Mouse (Mus musculus) forebrain, embryonic 10.5 days (tissue): ENCODE results near the gene Epsti1. TPM values are rescaled to one million over a fixed set of nuclear protein-coding genes. Genes with fewer than 3 reads are reported as not detected.
"Not testable (repeated sequence)": the region's sequence is repeated elsewhere in the genome, so short reads cannot be mapped to it uniquely, and the experiment has no call there.

Experiments
- DNase-seq: peaks from one replicate; pipeline ENCODE4 v3.0.0-alpha.2; 2017; ENCODE audit warnings: low spot score; ENCODE audit errors: extremely low spot score
- H3K27ac ChIP-seq: fragments of 300-500 bp; sonication (generic); 2 replicates; pipeline ENCODE4 v1.5.1; 2016; ENCODE audit warnings: mild to moderate bottlenecking
- H3K27me3 ChIP-seq: fragments of 300-500 bp; sonication (generic); 2 replicates; pipeline ENCODE4 v1.6.1; 2016; ENCODE audit warnings: mild to moderate bottlenecking; ENCODE audit not compliant: poor library complexity, severe bottlenecking
- H3K36me3 ChIP-seq: fragments of 300-500 bp; sonication (generic); replicated peaks from 2 replicates; pipeline ENCODE4 v1.6.1; 2016; ENCODE audit warnings: mild to moderate bottlenecking, moderate library complexity
- H3K4me1 ChIP-seq: fragments of 300-500 bp; sonication (generic); 2 replicates; pipeline ENCODE4 v1.6.1; 2016
- H3K4me3 ChIP-seq: fragments of 300-500 bp; sonication (generic); 2 replicates; pipeline ENCODE4 v1.5.1; 2016; ENCODE audit warnings: mild to moderate bottlenecking, moderate library complexity
- H3K9me3 ChIP-seq: fragments of 300-500 bp; sonication (generic); 2 replicates; pipeline ENCODE4 v1.6.1; 2016; ENCODE audit warnings: mild to moderate bottlenecking, moderate library complexity
- WGBS: fragments of 180-500 bp; shearing (Covaris S2); methylation state at CpG from one replicate; pipeline ENCODE4 v1.1.7; 2016; 5-methylcytosine and 5-hydroxymethylcytosine counted together
- polyA plus RNA-seq: library from polyadenylated mRNA; unstranded; fragments of >200 nt; fragmentation: Nextera tagmentation; extraction: Ambion mirVana; gene quantifications from 2 replicates; pipeline ENCODE4 v1.2.1, GENCODE M21; 2016

Gene Epsti1
- not detected in 2 replicates for polyA plus RNA-seq

- H3K27me3 ChIP-seq, result no peaks in the 10 kb centered on the region
- 68% methylated on average over 15 of the region's 15 CpGs for WGBS
- 0 out of 2 replicates have a peak, but pooled peaks cover 5% of the 10 kb centered on the region for H3K4me1 ChIP-seq
- no peak for DNase-seq
- H3K4me3 ChIP-seq, result no peak within 1 kb of the TSS
- 0 out of 2 replicates have a peak within 1 kb of the TSS, but pooled peaks have one; percentile 25 for H3K27ac ChIP-seq
- H3K9me3 ChIP-seq, result no peaks in the 10 kb centered on the region
- H3K36me3 ChIP-seq, result no peaks in the 10 kb centered on the region
Observed at GRCm38 (mm10) chr14:77904171-77904762, at the start of gene Epsti1. Gene Epsti1 (plus strand): TSS chr14:77904239.

- WGBS, result 95% methylated on average over 1 of the region's 1 CpGs
- no peak for DNase-seq
- H3K27me3 ChIP-seq, result no peaks in the 10 kb centered on the region
- H3K36me3 ChIP-seq, result peaks cover 13% of the 10 kb centered on the region
- no peaks in the 10 kb centered on the region for H3K9me3 ChIP-seq
- H3K4me1 ChIP-seq, result peaks cover 33% of the 10 kb centered on the region
- H3K27ac ChIP-seq, result no peak overlapping the region
- H3K4me3 ChIP-seq, result no peak overlapping the region
Observed at GRCm38 (mm10) chr14:77859894-77860293, 44.1 kb upstream of the Epsti1 start.

- no peak overlapping the region for H3K27ac ChIP-seq
- peaks cover 40% of the 10 kb centered on the region for H3K4me1 ChIP-seq
- WGBS, result 41% methylated on average over 5 of the region's 5 CpGs
- H3K27me3 ChIP-seq, result no peaks in the 10 kb centered on the region
- DNase-seq, result no peak
- peaks cover 6% of the 10 kb centered on the region; the same call in 1 of the 2 replicates for H3K36me3 ChIP-seq
- no peaks in the 10 kb centered on the region for H3K9me3 ChIP-seq
- no peak overlapping the region for H3K4me3 ChIP-seq
Observed at GRCm38 (mm10) chr14:77860841-77861560, 43.0 kb upstream of the Epsti1 start.

GRCm38 (mm10) chr14:77864051-77864450 is 40.0 kb upstream of the Epsti1 start:
- 60% methylated on average over 3 of the region's 3 CpGs for WGBS
- peaks cover 40% of the 10 kb centered on the region for H3K4me1 ChIP-seq
- no peaks in the 10 kb centered on the region for H3K9me3 ChIP-seq
- DNase-seq, result no peak
- H3K4me3 ChIP-seq, result no peak overlapping the region
- H3K36me3 ChIP-seq, result peaks cover 4% of the 10 kb centered on the region; the same call in 1 of the 2 replicates
- no peaks in the 10 kb centered on the region for H3K27me3 ChIP-seq
- H3K27ac ChIP-seq, result peak overlapping the region; percentile 56; the same call in 1 of the 2 replicates

GRCm38 (mm10) chr14:77864510-77864909 is 39.5 kb upstream of the Epsti1 start:
- Histone ChIP-seq H3K27ac (peak overlapping the region; percentile 56; the same call in 1 of the 2 replicates), H3K27me3 (no peaks in the 10 kb centered on the region)
- 89% methylated on average over 6 of the region's 6 CpGs for WGBS

GRCm38 (mm10) chr14:77867601-77868000 is 36.4 kb upstream of the Epsti1 start:
- Histone ChIP-seq H3K27me3 (no peaks in the 10 kb centered on the region), H3K27ac (no peak overlapping the region), H3K9me3 (no peaks in the 10 kb centered on the region), H3K4me1 (peaks cover 24% of the 10 kb centered on the region), H3K4me3 (no peak overlapping the region), H3K36me3 (peaks cover 4% of the 10 kb centered on the region)
- 92% methylated on average over 5 of the region's 5 CpGs for WGBS
- DNase-seq, result no peak

More at GRCm38 (mm10) chr14:77864510-77864909, 39.5 kb upstream of the Epsti1 start:
- Histone ChIP-seq H3K36me3 (peaks cover 4% of the 10 kb centered on the region; the same call in 1 of the 2 replicates), H3K9me3 (no peaks in the 10 kb centered on the region), H3K4me1 (peaks cover 40% of the 10 kb centered on the region), H3K4me3 (no peak overlapping the region)
- no peak for DNase-seq

- Histone ChIP-seq H3K9me3 (no peaks in the 10 kb centered on the region), H3K27ac (no peak overlapping the region), H3K36me3 (peaks cover 4% of the 10 kb centered on the region), H3K4me1 (peaks cover 20% of the 10 kb centered on the region), H3K4me3 (no peak overlapping the region), H3K27me3 (no peaks in the 10 kb centered on the region)
- no peak for DNase-seq
- WGBS, result 91% methylated on average over 3 of the region's 3 CpGs
Observed at GRCm38 (mm10) chr14:77870926-77871325, 33.1 kb upstream of the Epsti1 start.

- no peak overlapping the region for H3K27ac ChIP-seq
Observed at GRCm38 (mm10) chr14:77871380-77871975, 32.6 kb upstream of the Epsti1 start.

GRCm38 (mm10) chr14:77874304-77875241 is 29.5 kb upstream of the Epsti1 start, which contains the start of gene Dnajc15:
Gene Dnajc15 (minus strand): TSS chr14:77875125.
- no peaks in the 10 kb centered on the region; the same call in 1 of the 2 replicates for H3K36me3 ChIP-seq
- under 1% methylated on average over 44 of the region's 44 CpGs for WGBS
- DNase-seq, result peak; percentile 82
- H3K27me3 ChIP-seq, result no peaks in the 10 kb centered on the region
- H3K27ac ChIP-seq, result peak within 1 kb of the TSS; percentile 89
- peaks cover 20% of the 10 kb centered on the region for H3K4me1 ChIP-seq
- H3K9me3 ChIP-seq, result no peaks in the 10 kb centered on the region
- peak within 1 kb of the TSS; percentile 94 for H3K4me3 ChIP-seq

More at GRCm38 (mm10) chr14:77871380-77871975, 32.6 kb upstream of the Epsti1 start:
- Histone ChIP-seq H3K27me3 (no peaks in the 10 kb centered on the region), H3K4me3 (no peak overlapping the region), H3K36me3 (peaks cover 4% of the 10 kb centered on the region), H3K4me1 (peaks cover 20% of the 10 kb centered on the region), H3K9me3 (no peaks in the 10 kb centered on the region)
- DNase-seq, result no peak
- 93% methylated on average over 6 of the region's 6 CpGs for WGBS

GRCm38 (mm10) chr14:77876199-77876598 is 27.8 kb upstream of the Epsti1 start:
- Histone ChIP-seq H3K36me3 (no peaks in the 10 kb centered on the region), H3K27me3 (no peaks in the 10 kb centered on the region), H3K27ac (no peak overlapping the region), H3K4me1 (peaks cover 20% of the 10 kb centered on the region), H3K4me3 (no peak overlapping the region), H3K9me3 (no peaks in the 10 kb centered on the region)
- 91% methylated on average over 1 of the region's 1 CpGs for WGBS
- DNase-seq, result no peak

- H3K4me3 ChIP-seq, DNase-seq, H3K36me3 ChIP-seq, H3K27me3 ChIP-seq, H3K9me3 ChIP-seq, H3K27ac ChIP-seq: not testable (repeated sequence)
- 76% methylated on average over 2 of the region's 2 CpGs for WGBS
- H3K4me1 ChIP-seq, result peaks cover 20% of the 10 kb centered on the region
Observed at GRCm38 (mm10) chr14:77877876-77878275, 26.2 kb upstream of the Epsti1 start.

GRCm38 (mm10) chr14:77881998-77882397 is 22.0 kb upstream of the Epsti1 start:
- no peaks in the 10 kb centered on the region for H3K27me3 ChIP-seq
- DNase-seq, result no peak
- H3K9me3 ChIP-seq, result no peaks in the 10 kb centered on the region
- no peak overlapping the region for H3K4me3 ChIP-seq
- H3K36me3 ChIP-seq, result no peaks in the 10 kb centered on the region
- H3K4me1 ChIP-seq, result 0 out of 2 replicates have a peak, but pooled peaks cover 3% of the 10 kb centered on the region
- WGBS, result 82% methylated on average over 1 of the region's 1 CpGs
- no peak overlapping the region for H3K27ac ChIP-seq
